Comparison of ENCODE assay signal across 31 mouse cellular contexts in the genomic region with DNA sequence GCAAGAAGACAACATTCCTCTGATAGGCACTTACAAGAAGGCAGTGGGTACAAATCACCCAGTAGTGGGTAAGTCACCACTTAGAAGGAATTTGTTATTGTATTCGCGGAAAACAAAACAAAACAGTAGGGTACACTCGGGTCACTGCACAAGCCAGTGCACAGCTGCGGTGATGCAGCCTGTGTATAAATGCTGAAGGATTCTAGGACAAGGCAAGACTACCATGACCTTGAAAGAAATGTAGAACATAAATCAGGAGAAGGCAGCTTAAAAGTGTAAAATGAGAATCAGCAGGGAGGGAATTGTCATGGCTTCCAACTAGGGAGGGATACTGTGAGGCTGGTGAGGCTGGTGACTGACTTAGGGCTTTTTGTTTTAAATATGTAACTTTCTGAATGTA. TPM values are rescaled to one million over a fixed set of nuclear protein-coding genes. Genes with fewer than 3 reads are reported as not detected.
"Had no signal": no experiment of that assay in that cellular context is flagged by ENCODE, and none has a peak within 500 bp of the region (broad histone marks: within the 10 kb centered on the region; RNA-seq: fewer than 3 reads in every experiment).

No protein-coding gene starts in this region.

- DNase-seq: kidney, adult 11 months; kidney, postnatal 10 days; layer of hippocampus, adult 9-11 months; liver; lung, adult 18-20 months; lung, postnatal 10 days; lung, postnatal 36 days; midbrain, embryonic 14.5 days; right cerebral cortex, adult 18-20 months; right cerebral cortex, postnatal 14 days; right cerebral cortex, postnatal 4 days; thymus, adult 2 months; thymus, postnatal 14 days; thymus, postnatal 4 days had no signal

- ATAC-seq: liver, embryonic 12.5 days had no signal

- H3K27me3 ChIP-seq: limb, embryonic 13.5 days; liver, embryonic 12.5 days; liver, embryonic 15.5 days; lung, embryonic 15.5 days; megakaryocyte, embryonic 14.5 days had no signal

- H3K9ac ChIP-seq: limb, embryonic 13.5 days; liver, embryonic 12.5 days; liver, embryonic 15.5 days; lung, embryonic 15.5 days had no signal

- H3K4me1 ChIP-seq: limb, embryonic 10.5 days; limb, embryonic 13.5 days; liver, embryonic 12.5 days; liver, embryonic 15.5 days; lung, embryonic 15.5 days had no signal

- H3K4me3 ChIP-seq: layer of hippocampus, adult 2 months; limb, embryonic 10.5 days; limb, embryonic 13.5 days; liver, embryonic 12.5 days; liver, embryonic 15.5 days; lung, embryonic 15.5 days; megakaryocyte, embryonic 14.5 days had no signal

- H3K27ac ChIP-seq: layer of hippocampus, adult 2 months; limb, embryonic 10.5 days; limb, embryonic 13.5 days; liver, embryonic 12.5 days; liver, embryonic 15.5 days; lung, embryonic 15.5 days; stomach, postnatal 0 days had no signal

- H3K4me2 ChIP-seq: limb, embryonic 13.5 days; liver, embryonic 12.5 days; liver, embryonic 15.5 days; lung, embryonic 15.5 days; midbrain, embryonic 11.5 days had no signal

- H3K9me3 ChIP-seq: limb, embryonic 10.5 days; limb, embryonic 13.5 days; liver, embryonic 12.5 days; liver, embryonic 15.5 days; lung, embryonic 15.5 days; megakaryocyte, embryonic 14.5 days had no signal

RNA-seq across cellular contexts. Expression of a gene that starts 51.2 kb away (rescaled TPM):
- total RNA-seq: layer of hippocampus, adult 2 months; layer of hippocampus, postnatal 25 days; left cerebral cortex, adult 18-20 months; left cerebral cortex, postnatal 25 days; midbrain, postnatal 0 days had no signal
- polyA plus RNA-seq: large intestine, adult 2 months; limb, embryonic 10.5 days; limb, embryonic 13.5 days; liver, embryonic 12.5 days; liver, embryonic 15.5 days; lung, embryonic 15.5 days; midbrain, embryonic 11.5 days; midbrain, embryonic 14.5 days; midbrain, postnatal 0 days; neural tube, embryonic 11.5 days; neural tube, embryonic 14.5 days; stomach, embryonic 14.5 days; stomach, postnatal 0 days; thymus, adult 2 months had no signal
